In the genomic region with DNA sequence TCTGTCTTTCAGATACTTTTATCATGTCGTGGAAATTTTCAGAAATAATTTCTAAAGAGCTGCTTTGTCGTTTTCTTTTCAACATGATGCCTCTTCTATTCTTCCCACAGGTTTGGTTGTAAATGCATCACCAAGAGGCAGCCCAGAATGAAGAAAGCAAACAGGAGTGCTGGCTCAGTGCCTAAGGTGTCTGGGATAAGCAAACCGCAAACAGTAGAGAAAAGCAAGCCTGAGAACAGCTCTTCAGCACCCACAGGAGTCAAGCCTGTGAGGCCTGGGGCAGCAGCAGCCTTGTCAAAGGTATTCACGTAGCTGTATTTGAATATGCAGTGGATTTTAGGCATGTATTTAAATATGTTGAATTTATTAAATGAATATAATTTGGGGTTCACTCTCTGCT, we compare ENCODE assay signal across 24 mouse cellular contexts. TPM values are rescaled to one million over a fixed set of nuclear protein-coding genes. Genes with fewer than 3 reads are reported as not detected.
DNase-seq lines count a peak whose midpoint lies in the region; ATAC-seq and TF ChIP-seq lines count a peak whose summit lies in the region.
"Had no signal": no experiment of that assay in that cellular context is flagged by ENCODE, and none has a peak within 500 bp of the region (broad histone marks: within the 10 kb centered on the region; RNA-seq: fewer than 3 reads in every experiment).

No protein-coding gene starts in this region.

- H3K4me1 ChIP-seq in lung, embryonic 14.5 days (ENCODE audit: insufficient read depth) = no peaks in the 10 kb centered on the region
- peaks cover 23% of the 10 kb centered on the region for H3K4me1 ChIP-seq in small intestine, adult 2 months (ENCODE audit: control insufficient read depth, insufficient read depth, insufficient read length, low read length)
- H3K4me1 ChIP-seq: limb, embryonic 10.5 days; neural tube, embryonic 15.5 days had no signal

- no peaks in the 10 kb centered on the region for H3K9me3 ChIP-seq in lung, embryonic 14.5 days (ENCODE audit: low read depth, low read length)
- H3K9me3 ChIP-seq: embryonic facial prominence, embryonic 15.5 days; forebrain, embryonic 13.5 days; heart, embryonic 13.5 days; hindbrain, embryonic 15.5 days; kidney, embryonic 15.5 days; limb, embryonic 10.5 days; liver, embryonic 12.5 days; midbrain, embryonic 12.5 days; neural tube, embryonic 15.5 days had no signal

- H3K27ac ChIP-seq in lung, embryonic 14.5 days (ENCODE audit: low read depth) = no peak overlapping the region
- peak overlapping the region; percentile 77; the same call in 1 of the 2 replicates for H3K27ac ChIP-seq in small intestine, adult 2 months (ENCODE audit: insufficient read depth, low read depth, low read length)
- H3K27ac ChIP-seq: forebrain, embryonic 13.5 days; heart, embryonic 13.5 days; hindbrain, embryonic 15.5 days; kidney, embryonic 15.5 days; limb, embryonic 10.5 days; liver, embryonic 12.5 days; macrophage; midbrain, embryonic 12.5 days; neural tube, embryonic 15.5 days had no signal

- DNase-seq in cerebellum, postnatal 36 days = peak; percentile 34 to 36
- DNase-seq in ovary, postnatal 36 days (ENCODE audit: low spot score) = peak; percentile 24
- DNase-seq in ovary, postnatal 10 days (ENCODE audit: low spot score) = no peak
- DNase-seq in lung, embryonic 14.5 days = peak; percentile 36
- no peak for DNase-seq in kidney, postnatal 14 days
- DNase-seq: adrenal gland, postnatal 10 days; B cell, adult 2 months; heart, postnatal 36 days; right cerebral cortex, adult 18-20 months; thymus, postnatal 36 days had no signal

- H3K9ac ChIP-seq in lung, embryonic 14.5 days = no peak overlapping the region
- H3K9ac ChIP-seq: embryonic facial prominence, embryonic 15.5 days; forebrain, embryonic 13.5 days; heart, embryonic 13.5 days; hindbrain, embryonic 15.5 days; kidney, embryonic 15.5 days; liver, embryonic 12.5 days; midbrain, embryonic 12.5 days; neural tube, embryonic 15.5 days had no signal

- no peak overlapping the region for H3K4me3 ChIP-seq in lung, embryonic 14.5 days (ENCODE audit: low read depth, low read length)
- H3K4me3 ChIP-seq in small intestine, adult 2 months (ENCODE audit: low read depth, low read length) = no peak overlapping the region
- H3K4me3 ChIP-seq: embryonic facial prominence, embryonic 15.5 days; forebrain, embryonic 13.5 days; heart, embryonic 13.5 days; hindbrain, embryonic 15.5 days; kidney, embryonic 15.5 days; limb, embryonic 10.5 days; liver, embryonic 12.5 days; midbrain, embryonic 12.5 days; myocyte; neural tube, embryonic 15.5 days had no signal

- no peak overlapping the region for H3K4me2 ChIP-seq in lung, embryonic 14.5 days
- H3K4me2 ChIP-seq: embryonic facial prominence, embryonic 15.5 days; forebrain, embryonic 13.5 days; heart, embryonic 13.5 days; hindbrain, embryonic 15.5 days; kidney, embryonic 15.5 days; liver, embryonic 12.5 days; midbrain, embryonic 12.5 days; neural tube, embryonic 15.5 days had no signal

- no peaks in the 10 kb centered on the region for H3K27me3 ChIP-seq in lung, embryonic 14.5 days (ENCODE audit: insufficient read depth, low read length)
- H3K27me3 ChIP-seq in small intestine, adult 2 months (ENCODE audit: control insufficient read depth, insufficient read depth, low read length) = no peaks in the 10 kb centered on the region
- H3K27me3 ChIP-seq: embryonic facial prominence, embryonic 15.5 days; forebrain, embryonic 13.5 days; heart, embryonic 13.5 days; hindbrain, embryonic 15.5 days; kidney, embryonic 15.5 days; liver, embryonic 12.5 days; midbrain, embryonic 12.5 days; neural tube, embryonic 15.5 days had no signal

- WGBS in lung, embryonic 14.5 days = 67% methylated on average over 4 of the region's 4 CpGs
- WGBS in small intestine, adult 2 months = 36% methylated on average over 4 of the region's 4 CpGs

- peaks cover 28% of the 10 kb centered on the region for H3K36me3 ChIP-seq in lung, embryonic 14.5 days (ENCODE audit: insufficient read depth)
- H3K36me3 ChIP-seq in small intestine, adult 2 months (ENCODE audit: control insufficient read depth, insufficient read depth, low read length) = peaks cover 31% of the 10 kb centered on the region

- no peak for TF ChIP-seq POLR2A in small intestine, adult 2 months (IDR thresholded peaks at IDR 0.05; ENCODE audit: low read depth, low read length)

- no peak for ATAC-seq in cerebellum, adult (ENCODE audit: insufficient number of reproducible peaks, low FRiP score, low TSS enrichment)
- no peak for ATAC-seq in lung, embryonic 14.5 days (ENCODE audit: insufficient read depth)
- ATAC-seq: intestine, embryonic 16.5 days; liver, embryonic 12.5 days had no signal

- no peak for TF ChIP-seq CTCF in lung, embryonic 14.5 days (IDR thresholded peaks at IDR 0.05; ENCODE audit: low read depth)
- TF ChIP-seq CTCF in small intestine, adult 2 months (IDR thresholded peaks at IDR 0.05; ENCODE audit: extremely low read depth, insufficient read length, insufficient replicate concordance, low read depth, low read length) = no peak

RNA-seq across cellular contexts. Expression of gene Specc1l, which starts 18.7 kb away (rescaled TPM):
- 32.6 and 34.6 TPM in 2 replicates for polyA plus RNA-seq in lung, embryonic 14.5 days (2014; fragmentation: Nextera tagmentation; extraction: Ambion mirVana)
- polyA plus RNA-seq in small intestine, adult 2 months (2012; rRNA removed) = 16.2 and 48.2 TPM in 2 replicates

Comparison
In these comparisons a context has a peak if more than half of its experiments do, and no peak if none do; other contexts are left out.
1. DNase-seq: peak in cerebellum, postnatal 36 days (2 of 2), ovary, postnatal 36 days (single experiment) and lung, embryonic 14.5 days (single experiment); none in ovary, postnatal 10 days (single experiment) and kidney, postnatal 14 days (single experiment).